Mouse (Mus musculus) kidney, adult 2 months (tissue): Measurements from ENCODE around the gene 4931414P19Rik. TPM values are rescaled to one million over a fixed set of nuclear protein-coding genes. Genes with fewer than 3 reads are reported as not detected.
A peak's percentile ranks its signal among the peaks of the same experiment; 100 is the strongest.

Source experiments
- DNase-seq: peaks from one replicate; pipeline ENCODE4 v3.0.0; 2021
- H3K27ac ChIP-seq: fragments of 200-500 bp; 2 replicates; pipeline ENCODE4 v1.5.1; 2012; ENCODE audit warnings: low read depth, low read length, control low read depth, inconsistent platforms; ENCODE audit not compliant: insufficient read depth
- H3K27me3 ChIP-seq: fragments of 200-500 bp; replicated peaks from 2 replicates; pipeline ENCODE4 v1.6.1; 2012; ENCODE audit warnings: mild to moderate bottlenecking, moderate library complexity, low read length, inconsistent platforms; ENCODE audit not compliant: control insufficient read depth, insufficient read depth
- H3K36me3 ChIP-seq: fragments of 200-500 bp; 2 replicates; pipeline ENCODE4 v1.6.1; 2012; ENCODE audit warnings: mild to moderate bottlenecking, moderate library complexity, low read length, inconsistent platforms; ENCODE audit not compliant: control insufficient read depth, insufficient read depth
- H3K4me1 ChIP-seq: fragments of 200-500 bp; 2 replicates; pipeline ENCODE4 v1.6.1; 2011; ENCODE audit warnings: low read length; ENCODE audit not compliant: control insufficient read depth, insufficient read depth
- H3K4me3 ChIP-seq: fragments of 200-500 bp; 2 replicates; pipeline ENCODE4 v1.5.1; 2011; ENCODE audit warnings: mild to moderate bottlenecking, low read depth, low read length, control low read depth; ENCODE audit not compliant: insufficient read depth
- CTCF ChIP-seq: fragments of 200-500 bp; conservative IDR thresholded peaks from 2 replicates; pipeline ENCODE4 v1.5.1; 2011; ENCODE audit warnings: low read depth, mild to moderate bottlenecking, control low read depth, low read length, moderate library complexity, mixed read lengths; ENCODE audit not compliant: insufficient read depth, insufficient read length
- POLR2A ChIP-seq: fragments of 200-500 bp; IDR thresholded peaks from one replicate; pipeline ENCODE4 v1.6.1; 2011; ENCODE audit warnings: low read depth, low read length, control low read depth
- WGBS: fragments of 180-500 bp; shearing (Covaris S2); methylation state at CpG from one replicate; pipeline ENCODE4 v1.1.7; 2018; 5-methylcytosine and 5-hydroxymethylcytosine counted together
- polyA plus RNA-seq: library from polyadenylated mRNA; depleted of rRNA; stranded (reverse); fragments of >200 nt; gene quantifications from 2 replicates; pipeline ENCODE4 v1.2.3, GENCODE M21; 2012

4931414P19Rik gene
- polyA plus RNA-seq, 1 experiment, result 6.5 TPM

DNA sequence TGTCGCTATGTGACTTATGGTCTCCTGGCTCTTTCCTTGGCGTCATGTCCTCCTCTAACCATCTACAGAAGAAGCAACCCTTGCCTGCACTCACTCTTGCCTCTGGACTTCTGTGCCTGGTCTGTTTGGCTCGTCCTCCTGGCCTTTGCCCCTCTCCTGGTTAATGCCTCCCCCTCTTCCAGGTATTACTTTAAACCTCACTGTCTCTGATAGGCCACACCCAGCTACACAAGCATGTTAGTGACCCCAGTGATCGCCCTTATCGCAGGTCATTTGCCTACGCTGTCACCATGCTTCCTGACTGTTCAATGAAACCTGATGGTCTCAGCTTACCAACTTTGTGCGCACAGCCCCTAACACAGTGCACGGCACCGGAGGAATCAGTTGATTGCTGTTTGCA is 23.3 kb downstream of the 4931414P19Rik start:
- WGBS, result 69% methylated on average over 9 of the region's 9 CpGs
- Histone ChIP-seq H3K27me3 (no peaks in the 10 kb centered on the region), H3K4me1 (peaks cover 11% of the 10 kb centered on the region; the same call in 1 of the 2 replicates), H3K4me3 (no peak overlapping the region), H3K36me3 (no peaks in the 10 kb centered on the region), H3K27ac (no peak overlapping the region)
- peak; percentile 69 for DNase-seq
- TF ChIP-seq CTCF (no peak), POLR2A (no peak)

DNA sequence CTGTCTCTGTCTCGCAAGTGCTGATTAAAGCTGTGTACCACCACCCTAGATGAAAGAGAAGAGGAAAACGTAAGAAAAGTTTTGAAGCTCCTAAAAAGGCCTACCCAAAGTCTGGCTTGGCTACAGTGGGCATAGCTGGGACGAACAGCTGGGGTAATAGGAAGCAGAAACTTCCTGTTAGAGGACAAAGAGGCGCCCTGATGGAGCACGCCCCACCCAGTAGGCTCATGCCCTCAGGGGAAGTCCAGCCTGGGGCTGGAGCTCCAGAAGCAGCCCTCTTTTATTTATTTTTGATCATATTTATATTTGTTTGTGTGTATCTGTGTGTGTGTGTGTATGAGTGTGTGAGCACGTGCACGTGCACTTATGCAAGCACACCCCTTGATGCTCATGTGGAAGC is 26.2 kb downstream of the 4931414P19Rik start:
- TF ChIP-seq CTCF, result no peak
- no peak for TF ChIP-seq POLR2A
- Histone ChIP-seq H3K4me1 (peaks cover 17% of the 10 kb centered on the region; the same call in 1 of the 2 replicates), H3K27me3 (no peaks in the 10 kb centered on the region), H3K4me3 (no peak overlapping the region), H3K36me3 (no peaks in the 10 kb centered on the region), H3K27ac (no peak overlapping the region)
- WGBS, result 72% methylated on average over 7 of the region's 7 CpGs
- no peak for DNase-seq

DNA sequence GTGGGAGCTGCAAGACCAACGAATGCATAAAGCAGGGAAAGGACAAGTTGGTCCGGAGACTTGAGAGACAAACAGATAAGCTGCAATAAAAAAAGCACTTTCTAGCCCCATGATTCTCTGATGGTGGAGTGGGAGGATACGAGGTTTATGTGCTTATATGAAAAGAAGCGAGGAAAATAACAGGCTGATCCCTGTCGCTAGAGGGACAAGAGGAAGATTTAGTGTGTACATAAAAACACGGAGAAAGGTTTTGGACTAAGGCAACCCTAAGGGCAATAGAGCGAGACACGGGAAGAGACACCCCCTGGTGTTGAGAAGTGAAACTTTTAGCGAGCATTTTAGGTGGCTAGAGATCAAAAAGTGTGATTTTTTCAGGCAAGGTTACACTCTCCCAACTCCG is 27.7 kb downstream of the 4931414P19Rik start:
- peak overlapping the region; percentile 87 for H3K27ac ChIP-seq
- DNase-seq, result peak; percentile 70
- WGBS, result under 1% methylated on average over 10 of the region's 10 CpGs
- peaks cover 32% of the 10 kb centered on the region for H3K4me1 ChIP-seq
- no peaks in the 10 kb centered on the region for H3K27me3 ChIP-seq
- TF ChIP-seq CTCF (peak; percentile 51), POLR2A (no peak)
- no peaks in the 10 kb centered on the region for H3K36me3 ChIP-seq
- H3K4me3 ChIP-seq, result peak overlapping the region; percentile 66

DNA sequence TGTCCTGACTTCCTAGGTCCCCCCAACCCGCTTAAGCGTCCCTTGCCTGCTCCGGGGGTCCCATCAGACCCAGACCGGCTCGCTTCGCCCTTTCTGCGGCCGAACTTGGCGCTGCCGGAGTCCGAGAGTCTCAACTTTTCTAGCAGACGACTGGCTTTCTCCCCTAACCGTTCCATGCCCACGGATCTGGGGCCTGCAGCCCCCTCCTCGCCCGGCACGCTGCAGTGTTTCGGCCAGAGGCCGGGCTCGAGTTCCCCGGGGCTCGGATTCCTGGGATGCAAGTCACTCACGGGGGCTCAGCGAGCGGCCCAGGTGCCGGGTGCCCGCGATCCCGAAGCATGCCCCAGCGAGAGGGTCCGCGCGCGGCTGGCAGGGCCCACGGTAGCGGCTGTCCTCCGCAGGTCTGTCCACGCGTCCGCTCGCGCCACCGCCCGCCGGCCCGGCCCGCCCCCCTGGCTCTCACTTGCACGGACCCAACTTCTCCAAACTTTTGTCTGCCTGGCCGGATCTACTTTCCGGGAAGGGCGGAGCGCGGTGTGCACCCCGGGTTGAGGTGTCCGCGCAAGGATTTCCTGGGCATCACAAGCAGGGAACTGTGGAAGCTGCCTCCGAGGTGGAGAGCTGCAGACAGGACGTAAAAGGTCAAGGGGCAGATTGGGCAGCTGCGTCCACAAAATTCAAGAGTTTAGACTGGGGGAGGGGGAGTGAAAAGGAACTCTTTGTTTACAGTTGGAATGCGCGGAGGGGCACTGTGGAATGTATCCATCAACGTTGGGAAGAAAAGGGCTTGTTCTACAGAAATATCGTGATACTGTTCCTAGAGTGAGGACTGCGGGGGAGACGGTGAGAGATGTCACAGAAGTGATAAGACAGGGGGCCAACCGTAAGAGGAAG is 28.5 kb downstream of the 4931414P19Rik start, which contains the start of gene Ajuba:
TSS of gene Ajuba (minus strand) at position 470 of the 894 bp plus-strand sequence.
- H3K4me1 ChIP-seq, result peaks cover 36% of the 10 kb centered on the region
- peak within 1 kb of the TSS; percentile 66 for H3K4me3 ChIP-seq
- peak; percentile 96 for DNase-seq
- TF ChIP-seq CTCF, result no peak
- TF ChIP-seq POLR2A, result no peak
- no peaks in the 10 kb centered on the region for H3K36me3 ChIP-seq
- WGBS, result under 1% methylated on average over 66 of the region's 66 CpGs
- H3K27me3 ChIP-seq, result no peaks in the 10 kb centered on the region
- peak within 1 kb of the TSS; percentile 87 for H3K27ac ChIP-seq

DNA sequence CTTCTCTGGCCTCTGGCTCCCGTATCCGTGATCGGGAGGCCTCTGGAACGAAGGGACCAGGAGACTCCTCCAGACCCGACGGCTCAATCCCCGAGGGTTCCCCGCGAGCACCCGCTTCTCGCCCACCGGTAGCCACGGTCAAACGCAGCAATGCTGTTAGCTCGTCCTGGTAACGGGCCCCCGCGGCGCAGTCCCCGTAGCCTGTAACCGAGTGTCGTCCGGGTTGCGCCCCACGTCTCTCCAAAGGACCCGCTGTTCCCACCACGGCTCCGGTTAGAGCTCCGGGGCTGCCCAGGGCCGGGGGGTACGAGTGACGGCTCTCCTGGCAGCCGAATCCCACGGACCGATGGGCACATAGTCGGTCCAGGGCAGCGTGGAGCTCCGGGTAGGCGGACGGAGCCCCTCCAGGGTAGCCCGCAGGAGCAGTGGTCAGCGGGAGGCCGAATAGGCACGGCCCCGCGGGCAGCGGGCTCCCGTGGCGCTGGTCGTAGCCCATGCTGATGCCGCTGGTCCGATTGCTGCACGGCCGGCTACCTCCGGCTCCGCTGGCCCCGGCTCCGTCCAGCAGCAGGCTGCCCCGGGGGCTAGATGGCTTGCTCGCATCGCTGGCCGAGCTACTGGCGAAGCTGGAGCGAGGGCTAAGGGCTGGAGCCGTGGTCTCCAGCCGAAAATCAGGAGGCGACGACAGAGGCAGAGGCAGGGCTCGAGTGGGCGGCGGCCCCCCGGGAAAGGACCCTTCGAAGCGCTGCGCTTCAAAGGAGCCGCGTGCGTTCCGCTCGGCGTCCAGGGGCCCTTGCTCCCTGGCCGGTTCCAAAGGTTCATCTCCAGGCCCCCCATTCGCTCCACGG is 29.3 kb downstream of the 4931414P19Rik start:
- Histone ChIP-seq H3K36me3 (no peaks in the 10 kb centered on the region), H3K27ac (peak overlapping the region; percentile 87), H3K4me1 (peaks cover 36% of the 10 kb centered on the region), H3K4me3 (peak overlapping the region; percentile 66), H3K27me3 (no peaks in the 10 kb centered on the region)
- TF ChIP-seq POLR2A (no peak), CTCF (no peak)
- peak; percentile 53 for DNase-seq
- WGBS, result under 1% methylated on average over 82 of the region's 84 CpGs

DNA sequence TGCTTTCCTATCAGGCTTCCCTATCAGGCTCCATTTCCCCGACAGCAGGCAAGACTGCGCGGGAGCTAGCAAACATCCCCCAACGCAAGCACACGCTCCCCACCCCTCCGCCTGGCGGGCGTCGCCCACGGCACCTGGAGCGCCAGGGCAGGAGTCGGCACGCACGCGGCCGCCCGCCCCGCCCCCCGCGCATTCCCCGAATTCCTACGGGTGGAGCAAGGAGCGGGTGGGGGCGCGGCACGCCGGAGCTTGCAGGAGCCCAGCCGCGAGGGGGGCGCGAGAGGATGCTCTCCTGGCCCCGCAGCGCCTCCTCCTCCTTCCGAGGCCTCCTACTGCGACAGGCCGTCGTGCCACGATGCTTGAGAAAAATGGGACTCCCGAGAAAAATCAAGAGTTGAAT is 30.2 kb downstream of the 4931414P19Rik start:
- H3K4me3 ChIP-seq, result peak overlapping the region; percentile 66
- 2% methylated on average over 39 of the region's 39 CpGs for WGBS
- H3K36me3 ChIP-seq, result no peaks in the 10 kb centered on the region
- DNase-seq, result peak; percentile 92
- no peak for TF ChIP-seq POLR2A
- no peak for TF ChIP-seq CTCF
- peak overlapping the region; percentile 87 for H3K27ac ChIP-seq
- H3K4me1 ChIP-seq, result peaks cover 36% of the 10 kb centered on the region
- H3K27me3 ChIP-seq, result no peaks in the 10 kb centered on the region
